Mouse (Mus musculus): Measurements from ENCODE around the gene Olfr455.

GRCm38 (mm10) chr6:42586569-42586968 lies 39.2 kb upstream of the Olfr455 start:
- TF ChIP-seq POLR2A (IDR thresholded peaks at IDR 0.05; ENCODE audit: low read depth, low read length) (no peak), CTCF (IDR thresholded peaks at IDR 0.05; ENCODE audit: extremely low read depth, insufficient read length, insufficient replicate concordance, low read depth, low read length) (no peak)

All from small intestine, adult 2 months (tissue).